Mouse (Mus musculus) hindbrain, embryonic 16.5 days (tissue): ENCODE measurements around the gene Galnt2. TPM values are rescaled to one million over a fixed set of nuclear protein-coding genes. Genes with fewer than 3 reads are reported as not detected.

Experiments used
- ATAC-seq: fragments of 200-750 bp; cut with Nextera tagmentation; 2 replicates; pipeline ENCODE4 v1.8.0; 2017; ENCODE audit warnings: moderate TSS enrichment, moderate library complexity
- H3K27ac ChIP-seq: fragments of 300-500 bp; sonication (generic); 2 replicates; pipeline ENCODE4 v1.5.1; 2014; ENCODE audit warnings: low read depth, mild to moderate bottlenecking, control low read depth, low read length, moderate library complexity
- H3K27me3 ChIP-seq: fragments of 300-500 bp; sonication (generic); replicated peaks from 2 replicates; pipeline ENCODE4 v1.6.1; 2014; ENCODE audit warnings: low read length; ENCODE audit not compliant: control insufficient read depth, insufficient read depth
- H3K36me3 ChIP-seq: fragments of 300-500 bp; sonication (generic); 2 replicates; pipeline ENCODE4 v1.6.1; 2014; ENCODE audit warnings: mild to moderate bottlenecking, low read length, moderate library complexity, mixed read lengths; ENCODE audit not compliant: control insufficient read depth, insufficient read depth
- H3K4me1 ChIP-seq: fragments of 300-500 bp; sonication (generic); 2 replicates; pipeline ENCODE4 v1.6.1; 2014; ENCODE audit warnings: low read depth, low read length; ENCODE audit not compliant: control insufficient read depth, insufficient read depth
- H3K4me2 ChIP-seq: fragments of 300-500 bp; sonication (generic); 2 replicates; pipeline ENCODE4 v1.6.1; 2014; ENCODE audit warnings: mild to moderate bottlenecking, low read length, control low read depth, moderate library complexity
- H3K4me3 ChIP-seq: fragments of 300-500 bp; sonication (generic); 2 replicates; pipeline ENCODE4 v1.5.1; 2014; ENCODE audit warnings: mild to moderate bottlenecking, low read length, control low read depth, moderate library complexity
- H3K9ac ChIP-seq: fragments of 300-500 bp; sonication (generic); 2 replicates; pipeline ENCODE4 v1.6.1; 2014; ENCODE audit warnings: low read depth, mild to moderate bottlenecking, control low read depth, low read length, moderate library complexity
- H3K9me3 ChIP-seq: fragments of 300-500 bp; sonication (generic); 2 replicates; pipeline ENCODE4 v1.6.1; 2014; ENCODE audit warnings: mild to moderate bottlenecking, low read length, moderate library complexity; ENCODE audit not compliant: control insufficient read depth
- WGBS: fragments of 180-500 bp; shearing (Covaris S2); extraction: QIAGEN DNeasy Blood & Tissue Kit; methylation state at CpG from one replicate; pipeline ENCODE4 v1.1.7; 2014; 5-methylcytosine and 5-hydroxymethylcytosine counted together
- polyA plus RNA-seq: library from polyadenylated mRNA; unstranded; fragments of >200 nt; fragmentation: Nextera tagmentation; extraction: Ambion mirVana; gene quantifications from 2 replicates; pipeline ENCODE4 v1.2.1, GENCODE M21; 2015

The Galnt2 gene
- polyA plus RNA-seq, 1 experiment from 2014 or later: 33.8 TPM

DNA sequence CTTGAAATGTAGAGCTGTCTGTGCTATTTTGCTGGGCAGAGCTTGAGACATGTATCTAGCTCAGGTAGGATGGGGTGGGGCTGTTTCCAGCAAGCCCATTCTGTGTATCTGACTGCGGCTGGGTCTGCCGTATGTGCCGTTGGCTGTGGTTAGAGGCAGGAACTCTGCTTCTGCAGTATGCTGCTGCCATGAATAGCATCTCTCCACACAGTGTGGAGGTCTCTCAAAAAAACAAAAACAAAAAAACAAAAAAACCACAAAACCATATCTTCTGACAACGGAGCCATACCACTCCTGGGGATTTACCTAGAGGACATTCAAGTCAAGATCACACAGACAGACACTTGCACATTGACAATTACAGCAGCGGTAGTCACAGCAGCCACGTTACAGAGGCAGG is 86.6 kb downstream of the Galnt2 start:
- Histone ChIP-seq H3K9ac (no peak overlapping the region), H3K4me3 (no peak overlapping the region), H3K27ac (no peak overlapping the region), H3K36me3 (no peaks in the 10 kb centered on the region), H3K4me2 (no peak overlapping the region), H3K27me3 (no peaks in the 10 kb centered on the region), H3K4me1 (peaks cover 46% of the 10 kb centered on the region), H3K9me3 (no peaks in the 10 kb centered on the region)
- 70% methylated on average over 6 of the region's 6 CpGs for WGBS
- ATAC-seq: no peak

DNA sequence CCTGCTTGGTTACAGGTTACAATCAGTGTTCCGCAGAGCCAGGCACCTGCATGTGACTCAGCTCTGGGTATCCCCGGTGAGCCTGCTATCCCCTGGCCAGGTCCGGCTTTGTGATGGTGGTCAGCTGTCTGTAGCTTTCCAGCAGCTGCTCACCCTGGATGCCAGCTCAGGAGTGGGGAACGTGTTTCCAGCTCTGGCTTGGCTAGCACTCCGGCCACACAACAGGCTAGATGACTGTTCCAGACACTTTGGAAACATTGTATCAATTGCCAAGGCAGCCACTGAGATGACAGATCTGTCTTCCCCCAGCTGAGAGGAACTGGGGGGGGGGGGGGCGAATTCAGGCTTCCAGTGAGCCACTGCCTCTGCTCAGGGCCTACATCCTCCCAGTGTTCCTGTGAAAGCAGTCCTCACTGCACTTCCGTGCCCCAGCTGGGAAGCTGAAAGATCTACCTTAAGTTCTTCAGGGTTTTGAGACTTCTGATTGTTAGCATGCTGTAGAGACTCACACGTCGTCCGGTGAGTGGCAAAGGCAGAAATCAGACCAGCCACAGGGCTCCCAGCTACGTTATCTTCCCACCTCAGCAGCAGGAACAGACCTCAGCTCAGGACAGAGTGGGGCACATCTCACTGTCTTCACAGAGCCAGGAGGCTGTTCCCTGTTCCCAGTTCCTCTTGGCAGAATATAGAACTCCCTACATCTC is 87.6 kb downstream of the Galnt2 start:
- 63% methylated on average over 11 of the region's 11 CpGs for WGBS
- H3K9me3 ChIP-seq: no peaks in the 10 kb centered on the region
- peaks cover 48% of the 10 kb centered on the region for H3K4me1 ChIP-seq
- 0 out of 2 replicates have a peak overlapping the region, but pooled peaks have one; percentile 40 for H3K27ac ChIP-seq
- peak; percentile 29; the same call in 1 of the 2 replicates for ATAC-seq
- no peak overlapping the region for H3K9ac ChIP-seq
- 0 out of 2 replicates have a peak, but pooled peaks cover 1% of the 10 kb centered on the region for H3K36me3 ChIP-seq
- H3K27me3 ChIP-seq: no peaks in the 10 kb centered on the region
- no peak overlapping the region for H3K4me2 ChIP-seq
- H3K4me3 ChIP-seq: no peak overlapping the region

DNA sequence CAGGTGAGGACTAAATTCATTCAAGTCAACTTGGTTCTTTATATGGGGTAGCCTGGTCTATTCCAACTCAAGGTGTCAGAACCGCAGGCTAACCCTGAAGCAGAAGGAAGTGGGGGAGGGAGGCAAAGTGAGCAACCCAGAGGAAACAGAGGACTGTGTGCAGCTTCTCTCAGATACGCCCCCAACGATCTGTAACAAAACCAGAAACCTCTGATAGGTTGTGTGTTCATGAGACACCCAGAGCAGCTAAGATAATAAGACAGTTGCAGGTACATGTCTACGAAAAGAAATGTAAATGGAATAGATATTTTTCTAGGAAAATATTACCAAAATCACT is 88.1 kb downstream of the Galnt2 start:
- peaks cover 48% of the 10 kb centered on the region for H3K4me1 ChIP-seq
- 91% methylated on average over 4 of the region's 4 CpGs for WGBS

DNA sequence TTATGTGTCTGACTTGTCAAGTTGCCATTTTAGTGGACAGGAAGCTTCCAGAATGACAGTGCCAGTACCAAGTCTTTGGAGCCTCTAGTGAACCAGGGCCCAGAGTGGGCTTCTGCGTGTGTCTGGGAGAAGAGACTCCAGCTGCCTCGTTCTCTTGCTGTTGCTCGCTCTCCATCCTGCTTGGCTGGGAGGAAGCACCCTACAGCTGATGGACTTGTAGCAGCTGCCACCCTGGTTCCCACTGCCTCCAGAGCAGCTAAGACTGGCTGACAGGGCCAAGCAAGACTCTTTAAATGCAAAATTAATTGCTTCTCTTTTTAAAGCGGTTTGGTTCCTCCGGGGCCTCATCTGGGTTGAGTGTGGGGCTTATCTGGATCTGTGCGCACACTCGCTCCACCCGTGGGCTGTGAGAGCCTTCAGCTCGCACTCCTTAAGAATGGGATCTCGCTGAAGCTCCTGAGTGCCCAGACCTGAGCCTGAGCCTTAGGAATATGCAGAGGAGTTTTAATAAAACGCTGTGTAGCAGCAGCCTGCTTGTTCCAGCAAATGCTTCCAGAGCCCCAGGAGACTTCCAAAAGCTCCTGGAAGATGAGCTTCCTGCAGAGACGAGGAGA is 90.1 kb downstream of the Galnt2 start:
- WGBS: 34% methylated on average over 12 of the region's 12 CpGs
- H3K4me2 ChIP-seq: 0 out of 2 replicates have a peak overlapping the region, but pooled peaks have one; percentile 4
- H3K9ac ChIP-seq: 0 out of 2 replicates have a peak overlapping the region, but pooled peaks have one; percentile 13
- H3K36me3 ChIP-seq: peaks cover 9% of the 10 kb centered on the region; the same call in 1 of the 2 replicates
- no peaks in the 10 kb centered on the region for H3K27me3 ChIP-seq
- no peaks in the 10 kb centered on the region for H3K9me3 ChIP-seq
- H3K4me1 ChIP-seq: peaks cover 37% of the 10 kb centered on the region
- H3K4me3 ChIP-seq: no peak overlapping the region
- peak overlapping the region; percentile 66 for H3K27ac ChIP-seq
- peak; percentile 15; the same call in 1 of the 2 replicates for ATAC-seq

More for the DNA sequence above, 88.1 kb downstream of the Galnt2 start:
- no peaks in the 10 kb centered on the region for H3K9me3 ChIP-seq
- no peak overlapping the region for H3K9ac ChIP-seq
- no peaks in the 10 kb centered on the region for H3K27me3 ChIP-seq
- no peak overlapping the region for H3K4me2 ChIP-seq
- no peak overlapping the region for H3K4me3 ChIP-seq
- peaks cover 7% of the 10 kb centered on the region; the same call in 1 of the 2 replicates for H3K36me3 ChIP-seq
- no peak overlapping the region for H3K27ac ChIP-seq
- no peak for ATAC-seq

DNA sequence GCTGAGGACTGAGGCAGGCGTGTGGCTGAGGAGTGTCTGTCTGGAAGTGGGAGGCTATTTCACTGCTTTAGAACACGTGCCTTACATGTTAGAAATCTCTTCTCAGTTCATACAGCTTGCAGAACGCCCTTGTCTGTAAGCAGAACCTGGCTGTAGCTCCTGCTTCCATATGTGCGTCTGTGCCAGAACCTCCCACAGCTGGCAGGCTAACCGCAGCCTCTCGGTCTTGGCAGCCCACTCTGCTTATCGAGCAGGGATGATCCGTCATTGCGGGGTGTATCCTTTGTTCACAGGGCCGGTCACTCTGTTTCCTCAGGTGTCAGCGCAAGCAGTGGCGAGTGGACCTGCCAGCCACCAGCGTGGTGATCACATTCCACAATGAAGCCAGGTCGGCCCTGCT is 92.2 kb downstream of the Galnt2 start:
- Histone ChIP-seq H3K36me3 (peaks cover 9% of the 10 kb centered on the region; the same call in 1 of the 2 replicates), H3K9ac (no peak overlapping the region), H3K4me2 (no peak overlapping the region), H3K4me1 (peaks cover 22% of the 10 kb centered on the region), H3K27ac (no peak overlapping the region), H3K27me3 (no peaks in the 10 kb centered on the region), H3K9me3 (no peaks in the 10 kb centered on the region), H3K4me3 (no peak overlapping the region)
- WGBS: 88% methylated on average over 14 of the region's 14 CpGs
- no peak for ATAC-seq

DNA sequence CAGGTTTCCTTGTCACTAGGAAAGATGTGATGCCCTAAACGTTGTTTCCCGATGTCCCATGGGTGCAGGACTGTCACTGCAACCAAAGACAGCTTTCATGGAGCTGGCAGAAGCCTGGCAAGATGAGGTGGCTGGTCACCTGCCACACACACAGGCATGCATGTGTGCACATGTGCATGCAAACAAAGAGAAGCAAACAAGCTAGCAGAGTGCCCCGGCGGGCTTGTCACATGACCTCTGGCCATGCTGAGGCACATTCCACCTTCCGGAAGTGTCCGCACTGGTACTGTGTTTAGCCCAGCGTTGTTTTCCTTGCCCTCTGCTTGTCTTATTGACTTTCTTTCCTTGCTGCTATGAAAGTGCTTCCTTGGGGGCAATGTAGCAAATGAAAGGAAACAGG is 97.1 kb downstream of the Galnt2 start:
- no peak for ATAC-seq
- peaks cover 18% of the 10 kb centered on the region; the same call in 1 of the 2 replicates for H3K36me3 ChIP-seq
- H3K4me2 ChIP-seq: no peak overlapping the region
- H3K4me3 ChIP-seq: no peak overlapping the region
- no peak overlapping the region for H3K27ac ChIP-seq
- H3K27me3 ChIP-seq: no peaks in the 10 kb centered on the region
- WGBS: 86% methylated on average over 7 of the region's 7 CpGs
- peaks cover 2% of the 10 kb centered on the region; the same call in 1 of the 2 replicates for H3K4me1 ChIP-seq
- H3K9ac ChIP-seq: no peak overlapping the region
- H3K9me3 ChIP-seq: no peaks in the 10 kb centered on the region

DNA sequence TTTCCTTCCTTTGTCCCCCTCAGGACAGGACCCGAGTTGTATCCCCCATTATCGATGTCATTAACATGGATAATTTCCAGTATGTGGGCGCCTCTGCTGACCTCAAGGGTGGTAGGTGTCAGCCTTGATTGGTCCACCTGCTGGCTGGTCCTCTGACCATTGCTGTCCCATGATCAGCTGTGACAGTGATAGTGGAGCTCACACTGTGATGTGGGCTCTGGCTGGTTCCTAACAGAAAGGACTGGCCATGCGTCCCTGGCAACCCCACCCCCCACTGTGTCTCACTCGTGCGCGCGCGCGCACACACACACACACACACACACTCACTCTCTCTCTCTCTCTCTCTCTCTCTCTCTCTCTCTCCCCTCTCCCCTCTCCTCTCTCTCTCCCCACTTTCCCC is 98.5 kb downstream of the Galnt2 start:
- Histone ChIP-seq H3K4me2 (no peak overlapping the region), H3K36me3 (peaks cover 17% of the 10 kb centered on the region; the same call in 1 of the 2 replicates), H3K9ac (no peak overlapping the region), H3K27ac (no peak overlapping the region), H3K4me1 (no peaks in the 10 kb centered on the region), H3K4me3 (no peak overlapping the region), H3K9me3 (no peaks in the 10 kb centered on the region), H3K27me3 (no peaks in the 10 kb centered on the region)
- no peak for ATAC-seq
- 48% methylated on average over 10 of the region's 10 CpGs for WGBS

DNA sequence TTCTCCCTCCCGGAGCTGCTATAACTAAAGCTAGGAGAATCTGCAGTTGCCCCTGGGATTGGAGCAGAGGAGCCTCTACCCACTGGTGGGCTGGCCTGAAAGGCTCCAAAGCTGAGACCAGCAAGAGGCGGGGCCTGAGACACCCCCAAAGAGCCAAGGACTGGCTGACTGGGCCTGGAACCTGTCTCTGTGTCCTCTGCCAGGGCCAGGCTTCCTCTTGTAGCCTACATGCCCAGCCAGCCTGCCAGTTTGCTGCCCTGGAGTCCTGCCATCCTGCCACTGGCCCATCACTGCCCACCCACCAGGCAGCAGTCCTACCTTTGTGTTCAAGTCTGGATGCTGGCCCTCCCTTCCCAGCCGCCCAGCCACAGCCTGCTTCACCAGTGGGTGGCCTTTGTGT is 99.2 kb downstream of the Galnt2 start:
- H3K9ac ChIP-seq: no peak overlapping the region
- peak; percentile 93 for ATAC-seq
- H3K4me3 ChIP-seq: no peak overlapping the region
- H3K4me2 ChIP-seq: no peak overlapping the region
- no peaks in the 10 kb centered on the region for H3K27me3 ChIP-seq
- H3K9me3 ChIP-seq: no peaks in the 10 kb centered on the region
- peak overlapping the region; percentile 36; the same call in 1 of the 2 replicates for H3K27ac ChIP-seq
- WGBS: 32% methylated on average over 3 of the region's 3 CpGs
- peaks cover 21% of the 10 kb centered on the region; the same call in 1 of the 2 replicates for H3K36me3 ChIP-seq
- H3K4me1 ChIP-seq: no peaks in the 10 kb centered on the region

DNA sequence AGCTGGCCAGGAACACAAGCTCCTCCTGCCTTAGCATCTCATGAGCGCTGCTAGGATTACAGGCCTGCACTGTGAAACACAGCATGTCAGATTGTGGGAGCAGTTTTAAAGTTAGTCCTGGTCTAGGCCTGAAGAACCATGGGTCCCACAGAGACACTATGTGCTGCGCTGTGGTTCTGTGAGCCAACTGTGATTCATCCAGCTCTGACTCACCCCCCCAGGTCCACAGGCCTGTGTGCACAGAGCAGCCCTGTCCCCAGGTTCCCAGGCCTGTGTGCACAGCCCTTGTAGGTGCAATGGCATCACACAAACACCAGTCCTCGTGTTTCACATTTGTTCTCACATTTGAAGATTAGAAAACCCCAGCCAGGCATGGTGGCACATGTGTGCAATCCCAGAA is 99.9 kb downstream of the Galnt2 start:
- H3K4me1 ChIP-seq: no peaks in the 10 kb centered on the region
- no peaks in the 10 kb centered on the region for H3K9me3 ChIP-seq
- peak overlapping the region; percentile 36; the same call in 1 of the 2 replicates for H3K27ac ChIP-seq
- H3K36me3 ChIP-seq: peaks cover 27% of the 10 kb centered on the region; the same call in 1 of the 2 replicates
- H3K27me3 ChIP-seq: no peaks in the 10 kb centered on the region
- no peak; the same call in 1 of the 2 replicates for ATAC-seq
- H3K4me2 ChIP-seq: no peak overlapping the region
- H3K4me3 ChIP-seq: no peak overlapping the region
- 87% methylated on average over 3 of the region's 3 CpGs for WGBS
- H3K9ac ChIP-seq: no peak overlapping the region
